Mouse (Mus musculus) embryonic facial prominence, embryonic 10.5 days (tissue): Measurements from ENCODE around the gene Mfng. TPM values are rescaled to one million over a fixed set of nuclear protein-coding genes. Genes with fewer than 3 reads are reported as not detected.

Experiments used
- DNase-seq: peaks from one replicate; pipeline ENCODE4 v3.0.0-alpha.2; 2017; ENCODE audit warnings: low spot score
- H3K27ac ChIP-seq: fragments of 300-500 bp; sonication (generic); replicated peaks from 2 replicates; pipeline ENCODE4 v1.5.1; 2016; ENCODE audit warnings: mild to moderate bottlenecking
- H3K27me3 ChIP-seq: fragments of 300-500 bp; sonication (generic); replicated peaks from 2 replicates; pipeline ENCODE4 v1.6.1; 2016; ENCODE audit warnings: low read depth, mild to moderate bottlenecking; ENCODE audit not compliant: poor library complexity, severe bottlenecking
- H3K36me3 ChIP-seq: fragments of 300-500 bp; sonication (generic); replicated peaks from 2 replicates; pipeline ENCODE4 v1.6.1; 2016; ENCODE audit warnings: mild to moderate bottlenecking, moderate library complexity
- H3K4me1 ChIP-seq: fragments of 300-500 bp; sonication (generic); 2 replicates; pipeline ENCODE4 v1.6.1; 2016
- H3K4me3 ChIP-seq: fragments of 300-500 bp; sonication (generic); 2 replicates; pipeline ENCODE4 v1.5.1; 2016; ENCODE audit warnings: mild to moderate bottlenecking, moderate library complexity
- H3K9me3 ChIP-seq: fragments of 300-500 bp; sonication (generic); 2 replicates; pipeline ENCODE4 v1.6.1; 2016; ENCODE audit warnings: mild to moderate bottlenecking
- WGBS: fragments of 180-500 bp; shearing (Covaris S2); methylation state at CpG from one replicate; pipeline ENCODE4 v1.1.7; 2016; 5-methylcytosine and 5-hydroxymethylcytosine counted together
- polyA plus RNA-seq: library from polyadenylated mRNA; unstranded; fragments of >200 nt; fragmentation: Nextera tagmentation; extraction: Ambion mirVana; gene quantifications from 2 replicates; pipeline ENCODE4 v1.2.1, GENCODE M21; 2016

Mfng gene
- polyA plus RNA-seq, 1 experiment from 2014 or later, result 39.0 TPM

- DNase-seq, result no peak
- Histone ChIP-seq H3K4me3 (peak overlapping the region; percentile 53), H3K4me1 (peaks cover 62% of the 10 kb centered on the region), H3K27me3 (peaks cover 22% of the 10 kb centered on the region), H3K36me3 (peaks cover 38% of the 10 kb centered on the region), H3K27ac (peak overlapping the region; percentile 89), H3K9me3 (no peaks in the 10 kb centered on the region)
- 50% methylated on average over 9 of the region's 9 CpGs for WGBS
These were observed 2.9 kb downstream of the Mfng start for GRCm38 (mm10) chr15:78770234-78770982.

- Histone ChIP-seq H3K27me3 (peaks cover 22% of the 10 kb centered on the region), H3K27ac (peak overlapping the region; percentile 61; the same call in 1 of the 2 replicates), H3K4me3 (peak overlapping the region; percentile 53; the same call in 1 of the 2 replicates), H3K9me3 (no peaks in the 10 kb centered on the region), H3K4me1 (peaks cover 57% of the 10 kb centered on the region), H3K36me3 (peaks cover 38% of the 10 kb centered on the region)
- 86% methylated on average over 4 of the region's 4 CpGs for WGBS
- DNase-seq, result no peak
These were observed 4.2 kb downstream of the Mfng start for GRCm38 (mm10) chr15:78769064-78769463.

- Histone ChIP-seq H3K9me3 (no peaks in the 10 kb centered on the region), H3K36me3 (peaks cover 57% of the 10 kb centered on the region), H3K27ac (no peak overlapping the region; the same call in 1 of the 2 replicates), H3K27me3 (no peaks in the 10 kb centered on the region), H3K4me3 (no peak overlapping the region), H3K4me1 (peaks cover 36% of the 10 kb centered on the region)
- WGBS, result 82% methylated on average over 5 of the region's 5 CpGs
- no peak for DNase-seq
These were observed 9.6 kb downstream of the Mfng start for GRCm38 (mm10) chr15:78763704-78764103.

- WGBS, result 33% methylated on average over 10 of the region's 10 CpGs
- H3K9me3 ChIP-seq, result no peaks in the 10 kb centered on the region
- peaks cover 34% of the 10 kb centered on the region for H3K4me1 ChIP-seq
- no peaks in the 10 kb centered on the region for H3K27me3 ChIP-seq
- no peak overlapping the region; the same call in 1 of the 2 replicates for H3K27ac ChIP-seq
- no peak overlapping the region for H3K4me3 ChIP-seq
- peak; percentile 40 for DNase-seq
- H3K36me3 ChIP-seq, result peaks cover 53% of the 10 kb centered on the region
These were observed 10.1 kb downstream of the Mfng start for GRCm38 (mm10) chr15:78763210-78763609.

- 82% methylated on average over 13 of the region's 13 CpGs for WGBS
- H3K4me1 ChIP-seq, result peaks cover 30% of the 10 kb centered on the region
- H3K36me3 ChIP-seq, result peaks cover 46% of the 10 kb centered on the region
- no peak overlapping the region for H3K4me3 ChIP-seq
- 0 out of 2 replicates have a peak overlapping the region, but pooled peaks have one; percentile 24 for H3K27ac ChIP-seq
- no peaks in the 10 kb centered on the region for H3K9me3 ChIP-seq
- 0 out of 2 replicates have a peak, but pooled peaks cover 4% of the 10 kb centered on the region for H3K27me3 ChIP-seq
- no peak for DNase-seq
These were observed 12.2 kb downstream of the Mfng start for GRCm38 (mm10) chr15:78761112-78761511.

GRCm38 (mm10) chr15:78758132-78758531 is 15.1 kb downstream of the Mfng start:
- no peak for DNase-seq
- Histone ChIP-seq H3K27ac (no peak overlapping the region), H3K4me3 (no peak overlapping the region), H3K27me3 (0 out of 2 replicates have a peak, but pooled peaks cover 4% of the 10 kb centered on the region), H3K36me3 (peaks cover 36% of the 10 kb centered on the region), H3K4me1 (peaks cover 33% of the 10 kb centered on the region), H3K9me3 (no peaks in the 10 kb centered on the region)
- 90% methylated on average over 6 of the region's 6 CpGs for WGBS

GRCm38 (mm10) chr15:78755966-78756725 is 17.1 kb downstream of the Mfng start:
- 83% methylated on average over 12 of the region's 12 CpGs for WGBS
- Histone ChIP-seq H3K36me3 (peaks cover 29% of the 10 kb centered on the region), H3K27ac (no peak overlapping the region), H3K4me3 (no peak overlapping the region), H3K4me1 (peaks cover 28% of the 10 kb centered on the region), H3K27me3 (0 out of 2 replicates have a peak, but pooled peaks cover 4% of the 10 kb centered on the region), H3K9me3 (no peaks in the 10 kb centered on the region)
- no peak for DNase-seq

GRCm38 (mm10) chr15:78755226-78755625 is 18.0 kb downstream of the Mfng start:
- 76% methylated on average over 3 of the region's 3 CpGs for whole genome bisulfite sequencing
- H3K36me3 ChIP-seq, result peaks cover 21% of the 10 kb centered on the region

GRCm38 (mm10) chr15:78754144-78754543 is 19.1 kb downstream of the Mfng start:
- H3K4me1 ChIP-seq, result peaks cover 32% of the 10 kb centered on the region
- 0 out of 2 replicates have a peak, but pooled peaks cover 4% of the 10 kb centered on the region for H3K27me3 ChIP-seq
- H3K27ac ChIP-seq, result no peak overlapping the region
- no peak for DNase-seq
- H3K4me3 ChIP-seq, result no peak overlapping the region
- WGBS, result 73% methylated on average over 5 of the region's 5 CpGs
- peaks cover 12% of the 10 kb centered on the region for H3K36me3 ChIP-seq
- H3K9me3 ChIP-seq, result no peaks in the 10 kb centered on the region

More at GRCm38 (mm10) chr15:78755226-78755625, 18.0 kb downstream of the Mfng start:
- Histone ChIP-seq H3K4me1 (peaks cover 33% of the 10 kb centered on the region), H3K9me3 (no peaks in the 10 kb centered on the region), H3K27ac (0 out of 2 replicates have a peak overlapping the region, but pooled peaks have one; percentile 24), H3K4me3 (no peak overlapping the region), H3K27me3 (0 out of 2 replicates have a peak, but pooled peaks cover 4% of the 10 kb centered on the region)
- no peak for DNase-seq

- Histone ChIP-seq H3K4me1 (peaks cover 29% of the 10 kb centered on the region), H3K36me3 (peaks cover 7% of the 10 kb centered on the region; the same call in 1 of the 2 replicates), H3K9me3 (no peaks in the 10 kb centered on the region), H3K27me3 (0 out of 2 replicates have a peak, but pooled peaks cover 4% of the 10 kb centered on the region), H3K4me3 (no peak overlapping the region), H3K27ac (no peak overlapping the region)
- DNase-seq, result no peak
These were observed 20.3 kb downstream of the Mfng start for GRCm38 (mm10) chr15:78752991-78753390.

GRCm38 (mm10) chr15:78750608-78751350 is 22.5 kb downstream of the Mfng start:
- Histone ChIP-seq H3K27ac (no peak overlapping the region), H3K27me3 (no peaks in the 10 kb centered on the region), H3K9me3 (no peaks in the 10 kb centered on the region), H3K4me1 (peaks cover 25% of the 10 kb centered on the region), H3K4me3 (no peak overlapping the region), H3K36me3 (no peaks in the 10 kb centered on the region)
- no peak for DNase-seq
- WGBS, result 61% methylated on average over 6 of the region's 6 CpGs

- no peak overlapping the region for H3K27ac ChIP-seq
- peaks cover 21% of the 10 kb centered on the region for H3K4me1 ChIP-seq
- no peaks in the 10 kb centered on the region for H3K36me3 ChIP-seq
- 47% methylated on average over 5 of the region's 5 CpGs for WGBS
- no peaks in the 10 kb centered on the region for H3K9me3 ChIP-seq
- H3K4me3 ChIP-seq, result no peak overlapping the region
- no peaks in the 10 kb centered on the region for H3K27me3 ChIP-seq
- peak; percentile 43 for DNase-seq
These were observed 23.4 kb downstream of the Mfng start for GRCm38 (mm10) chr15:78749855-78750254.
